Mouse (Mus musculus): ENCODE results near the gene Usp49. TPM values are rescaled to one million over a fixed set of nuclear protein-coding genes. Genes with fewer than 3 reads are reported as not detected.
"Not testable (repeated sequence)": the region's sequence is repeated elsewhere in the genome, so short reads cannot be mapped to it uniquely, and the experiment has no call there.

Gene Usp49
- polyA plus RNA-seq, 1 experiment from 2014 or later = 4.2 TPM

- Histone ChIP-seq H3K27ac (peak overlapping the region; percentile 80; the same call in 1 of the 2 replicates), H3K4me1 (peaks cover 25% of the 10 kb centered on the region), H3K4me2 (peak overlapping the region; percentile 88), H3K9ac (peak overlapping the region; percentile 77), H3K4me3 (peak overlapping the region; percentile 90), H3K9me3 (no peaks in the 10 kb centered on the region), H3K36me3 (peaks cover 25% of the 10 kb centered on the region), H3K27me3 (no peaks in the 10 kb centered on the region)
- ATAC-seq (ENCODE audit: borderline replicate concordance, extremely low read depth, low FRiP score, low TSS enrichment) = no peak
- under 1% methylated on average over 13 of the region's 13 CpGs for WGBS
These were observed 18.9 kb upstream of the Usp49 start for GRCm38 (mm10) chr17:47611661-47611982.

- Histone ChIP-seq H3K27me3 (no peaks in the 10 kb centered on the region), H3K27ac (no peak overlapping the region), H3K4me2 (no peak overlapping the region), H3K4me1 (peaks cover 25% of the 10 kb centered on the region), H3K4me3 (no peak overlapping the region), H3K9ac (no peak overlapping the region), H3K9me3 (no peaks in the 10 kb centered on the region), H3K36me3 (peaks cover 35% of the 10 kb centered on the region)
- ATAC-seq (ENCODE audit: borderline replicate concordance, extremely low read depth, low FRiP score, low TSS enrichment) = no peak
- WGBS = 86% methylated on average over 1 of the region's 1 CpGs
These were observed 16.5 kb upstream of the Usp49 start for GRCm38 (mm10) chr17:47614018-47614417.

GRCm38 (mm10) chr17:47616119-47616518 is 14.4 kb upstream of the Usp49 start:
- Histone ChIP-seq H3K27ac (no peak overlapping the region), H3K4me1 (peaks cover 13% of the 10 kb centered on the region), H3K9ac (no peak overlapping the region), H3K4me3 (no peak overlapping the region), H3K27me3 (no peaks in the 10 kb centered on the region), H3K9me3 (no peaks in the 10 kb centered on the region), H3K36me3 (peaks cover 39% of the 10 kb centered on the region), H3K4me2 (no peak overlapping the region)
- 92% methylated on average over 8 of the region's 8 CpGs for WGBS
- ATAC-seq (ENCODE audit: borderline replicate concordance, extremely low read depth, low FRiP score, low TSS enrichment) = no peak

GRCm38 (mm10) chr17:47616652-47617051 is 13.8 kb upstream of the Usp49 start:
- no peak for ATAC-seq (ENCODE audit: borderline replicate concordance, extremely low read depth, low FRiP score, low TSS enrichment)
- peaks cover 39% of the 10 kb centered on the region for H3K36me3 ChIP-seq
- peaks cover 13% of the 10 kb centered on the region for H3K4me1 ChIP-seq
- H3K27me3 ChIP-seq = no peaks in the 10 kb centered on the region
- no peak overlapping the region for H3K9ac ChIP-seq
- H3K4me2 ChIP-seq = no peak overlapping the region
- H3K27ac ChIP-seq = no peak overlapping the region
- H3K9me3 ChIP-seq = no peaks in the 10 kb centered on the region
- 97% methylated on average over 4 of the region's 4 CpGs for WGBS
- no peak overlapping the region for H3K4me3 ChIP-seq

GRCm38 (mm10) chr17:47617605-47618307 is 12.7 kb upstream of the Usp49 start:
- Histone ChIP-seq H3K9me3 (no peaks in the 10 kb centered on the region), H3K4me1 (peaks cover 3% of the 10 kb centered on the region), H3K9ac (no peak overlapping the region), H3K36me3 (peaks cover 48% of the 10 kb centered on the region), H3K4me2 (no peak overlapping the region), H3K4me3 (no peak overlapping the region), H3K27ac (no peak overlapping the region), H3K27me3 (no peaks in the 10 kb centered on the region)
- no peak for ATAC-seq (ENCODE audit: borderline replicate concordance, extremely low read depth, low FRiP score, low TSS enrichment)
- 92% methylated on average over 9 of the region's 9 CpGs for WGBS

- no peaks in the 10 kb centered on the region for H3K9me3 ChIP-seq
- no peaks in the 10 kb centered on the region for H3K27me3 ChIP-seq
- H3K27ac ChIP-seq = no peak overlapping the region
- peaks cover 56% of the 10 kb centered on the region for H3K36me3 ChIP-seq
- H3K4me3 ChIP-seq = no peak overlapping the region
- H3K9ac ChIP-seq = no peak overlapping the region
- no peaks in the 10 kb centered on the region for H3K4me1 ChIP-seq
- H3K4me2 ChIP-seq = no peak overlapping the region
- ATAC-seq (ENCODE audit: borderline replicate concordance, extremely low read depth, low FRiP score, low TSS enrichment) = no peak
- 80% methylated on average over 13 of the region's 13 CpGs for WGBS
These were observed 11.8 kb upstream of the Usp49 start for GRCm38 (mm10) chr17:47618556-47619311.

- Histone ChIP-seq H3K27me3 (no peaks in the 10 kb centered on the region), H3K9ac (no peak overlapping the region), H3K27ac (no peak overlapping the region), H3K4me1 (peaks cover 5% of the 10 kb centered on the region), H3K4me2 (no peak overlapping the region), H3K36me3 (peaks cover 51% of the 10 kb centered on the region), H3K4me3 (no peak overlapping the region), H3K9me3 (no peaks in the 10 kb centered on the region)
- 92% methylated on average over 14 of the region's 14 CpGs for WGBS
- ATAC-seq (ENCODE audit: borderline replicate concordance, extremely low read depth, low FRiP score, low TSS enrichment) = no peak
These were observed 7.5 kb upstream of the Usp49 start for GRCm38 (mm10) chr17:47622912-47623554.

- not testable (repeated sequence) for H3K4me2 ChIP-seq; H3K9me3 ChIP-seq; H3K9ac ChIP-seq; H3K27me3 ChIP-seq; ATAC-seq (ENCODE audit: borderline replicate concordance, extremely low read depth, low FRiP score, low TSS enrichment); H3K4me3 ChIP-seq; H3K27ac ChIP-seq
- Histone ChIP-seq H3K36me3 (peaks cover 40% of the 10 kb centered on the region), H3K4me1 (peaks cover 11% of the 10 kb centered on the region)
- WGBS = 98% methylated on average over 5 of the region's 5 CpGs
These were observed 5.9 kb upstream of the Usp49 start for GRCm38 (mm10) chr17:47624572-47624971.

GRCm38 (mm10) chr17:47625088-47625487 is 5.4 kb upstream of the Usp49 start:
- no peak overlapping the region for H3K4me2 ChIP-seq
- ATAC-seq (ENCODE audit: borderline replicate concordance, extremely low read depth, low FRiP score, low TSS enrichment) = no peak
- H3K27ac ChIP-seq = no peak overlapping the region
- H3K4me3 ChIP-seq = no peak overlapping the region
- no peaks in the 10 kb centered on the region for H3K27me3 ChIP-seq
- H3K4me1 ChIP-seq = peaks cover 13% of the 10 kb centered on the region
- peaks cover 40% of the 10 kb centered on the region for H3K36me3 ChIP-seq
- H3K9ac ChIP-seq = no peak overlapping the region
- WGBS = 98% methylated on average over 2 of the region's 2 CpGs
- no peaks in the 10 kb centered on the region for H3K9me3 ChIP-seq

GRCm38 (mm10) chr17:47626031-47626430 is 4.5 kb upstream of the Usp49 start:
- H3K4me1 ChIP-seq = peaks cover 22% of the 10 kb centered on the region
- 77% methylated on average over 5 of the region's 5 CpGs for WGBS
- no peak overlapping the region for H3K27ac ChIP-seq
- H3K9me3 ChIP-seq = no peaks in the 10 kb centered on the region
- no peak overlapping the region for H3K4me3 ChIP-seq
- H3K9ac ChIP-seq = no peak overlapping the region
- H3K27me3 ChIP-seq = no peaks in the 10 kb centered on the region
- no peak for ATAC-seq (ENCODE audit: borderline replicate concordance, extremely low read depth, low FRiP score, low TSS enrichment)
- no peak overlapping the region for H3K4me2 ChIP-seq
- H3K36me3 ChIP-seq = peaks cover 40% of the 10 kb centered on the region

GRCm38 (mm10) chr17:47627791-47628190 is 2.7 kb upstream of the Usp49 start:
- Histone ChIP-seq H3K4me2 (peak overlapping the region; percentile 96), H3K36me3 (peaks cover 31% of the 10 kb centered on the region), H3K9me3 (no peaks in the 10 kb centered on the region), H3K9ac (peak overlapping the region; percentile 63; the same call in 1 of the 2 replicates), H3K27ac (no peak overlapping the region), H3K4me1 (peaks cover 32% of the 10 kb centered on the region), H3K4me3 (peak overlapping the region; percentile 63; the same call in 1 of the 2 replicates), H3K27me3 (no peaks in the 10 kb centered on the region)
- no peak for ATAC-seq (ENCODE audit: borderline replicate concordance, extremely low read depth, low FRiP score, low TSS enrichment)
- 84% methylated on average over 2 of the region's 2 CpGs for WGBS

All from lung, embryonic 15.5 days (tissue).